Mouse (Mus musculus) brain, embryonic 18.5 days (tissue): Measurements from ENCODE around the gene Zfp949.

Source experiments
- DNase-seq: peaks from one replicate; pipeline ENCODE4 v3.0.0-alpha.2; 2012; ENCODE audit warnings: low read depth, low spot score

The Zfp949 gene

DNA sequence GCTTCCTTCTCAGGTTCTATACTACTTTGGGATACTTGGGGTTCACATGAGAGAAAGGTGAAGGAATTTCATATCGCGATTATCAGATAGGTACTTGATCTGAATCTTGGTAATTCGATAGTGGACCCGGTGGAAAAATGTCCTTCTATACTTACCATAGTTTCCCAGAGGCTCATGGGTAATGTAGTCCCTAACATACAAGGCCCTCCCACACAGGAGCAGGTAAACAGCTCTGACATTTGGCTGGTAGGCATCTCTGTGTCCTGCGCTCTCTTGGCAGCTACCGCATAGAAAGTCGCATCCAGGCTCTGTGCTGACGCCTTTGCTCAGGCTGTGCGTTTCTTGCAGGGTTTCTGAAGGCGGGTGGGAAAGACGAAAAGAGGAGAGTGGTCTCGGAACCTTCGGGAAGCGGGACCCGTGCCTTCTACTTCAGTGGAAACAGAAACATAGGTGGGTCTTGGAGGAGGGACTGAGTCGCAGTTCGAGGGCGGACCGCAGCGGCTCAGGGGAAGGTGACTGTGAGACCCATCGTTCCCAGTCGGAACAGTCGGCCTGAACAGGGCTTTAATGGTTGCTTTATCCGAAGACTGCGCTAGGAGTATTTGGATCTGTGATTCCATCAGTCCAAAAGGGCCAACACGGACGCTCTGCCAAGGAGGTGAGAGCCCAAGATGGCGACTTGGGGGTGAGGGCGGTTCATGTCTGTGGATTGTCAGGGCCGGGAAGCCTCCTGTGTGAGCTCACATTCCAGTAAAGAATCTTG lies at the start of gene Zfp949:
Gene Zfp949 (plus strand): TSS at position 170 of the 763 bp plus-strand sequence.
- DNase-seq: peak; percentile 87

- DNase-seq: no peak
Measured at GRCm38 (mm10) chr9:88500112-88500511, 47.7 kb upstream of the Zfp949 start.

GRCm38 (mm10) chr9:88501846-88502245 lies 46.0 kb upstream of the Zfp949 start:
- DNase-seq: no peak

- DNase-seq: no peak
Measured at GRCm38 (mm10) chr9:88515546-88515945, 32.3 kb upstream of the Zfp949 start.

GRCm38 (mm10) chr9:88516361-88516995 lies 31.3 kb upstream of the Zfp949 start:
- no peak for DNase-seq

- DNase-seq: no peak
Measured at GRCm38 (mm10) chr9:88519390-88520121, 28.3 kb upstream of the Zfp949 start.

GRCm38 (mm10) chr9:88520122-88520848 lies 27.5 kb upstream of the Zfp949 start:
- DNase-seq: no peak

GRCm38 (mm10) chr9:88520849-88521483 lies 26.9 kb upstream of the Zfp949 start:
- no peak for DNase-seq

GRCm38 (mm10) chr9:88521961-88522568 lies 25.8 kb upstream of the Zfp949 start:
- no peak for DNase-seq

GRCm38 (mm10) chr9:88522569-88523334 lies 25.1 kb upstream of the Zfp949 start:
- DNase-seq: peak; percentile 92

DNA sequence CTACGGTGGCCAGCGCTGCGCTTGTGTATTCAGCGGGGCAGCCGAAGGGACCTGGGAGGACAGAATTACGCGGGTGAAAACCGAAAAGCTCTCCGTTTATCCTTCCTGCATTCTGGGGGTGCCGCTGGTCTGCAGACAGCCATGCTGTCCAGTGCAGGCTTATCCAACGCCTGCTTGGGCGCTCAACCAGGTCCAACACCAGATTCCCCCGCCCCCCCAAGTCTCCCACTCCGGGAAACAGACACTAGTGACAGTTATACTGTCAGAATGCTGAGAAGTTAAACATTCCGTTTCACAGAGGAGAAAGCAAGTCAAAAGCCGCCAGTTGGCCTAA lies 24.5 kb upstream of the Zfp949 start:
- no peak for DNase-seq

GRCm38 (mm10) chr9:88524367-88524766 lies 23.5 kb upstream of the Zfp949 start:
- DNase-seq: no peak

GRCm38 (mm10) chr9:88524796-88525195 lies 23.0 kb upstream of the Zfp949 start:
- DNase-seq: no peak

DNA sequence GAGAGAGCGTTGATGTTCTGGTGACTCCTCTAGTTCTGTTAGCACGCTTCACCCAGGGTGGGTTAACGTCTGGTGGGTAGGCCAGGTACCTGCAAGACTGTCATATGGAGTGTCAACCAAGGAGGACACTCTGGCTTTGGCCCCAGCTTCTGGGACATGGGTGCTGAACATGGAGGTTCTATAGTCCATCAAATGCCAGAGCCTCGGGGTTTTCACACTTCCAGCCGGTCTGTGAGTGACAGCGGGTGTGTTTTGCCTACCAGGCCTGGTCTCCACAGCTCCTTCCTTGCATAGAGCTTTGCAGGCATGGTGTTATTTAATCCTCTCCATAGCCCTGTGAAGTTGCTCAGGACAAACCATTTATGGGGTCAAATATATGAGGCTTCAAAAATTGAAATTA lies 22.5 kb upstream of the Zfp949 start:
- DNase-seq: no peak

DNA sequence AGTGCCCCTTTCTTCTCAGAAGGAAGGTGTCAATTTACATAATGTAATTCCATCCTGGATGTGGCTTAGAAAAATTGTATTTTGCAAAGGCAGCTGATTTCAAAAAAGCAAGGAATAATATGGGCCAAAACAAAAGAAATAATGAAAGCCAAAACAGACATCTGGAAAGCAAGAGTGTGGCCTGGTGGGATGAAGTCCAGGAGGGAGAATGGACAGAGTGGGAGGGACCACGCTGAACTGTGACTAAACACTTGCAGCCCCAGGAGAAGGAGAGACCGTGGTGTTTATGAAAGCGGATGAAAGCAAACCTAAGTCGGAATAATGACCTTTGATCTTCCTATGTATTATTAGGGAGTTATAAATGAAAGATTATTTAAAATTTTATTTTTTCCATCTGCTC lies 19.9 kb upstream of the Zfp949 start:
- DNase-seq: no peak

DNA sequence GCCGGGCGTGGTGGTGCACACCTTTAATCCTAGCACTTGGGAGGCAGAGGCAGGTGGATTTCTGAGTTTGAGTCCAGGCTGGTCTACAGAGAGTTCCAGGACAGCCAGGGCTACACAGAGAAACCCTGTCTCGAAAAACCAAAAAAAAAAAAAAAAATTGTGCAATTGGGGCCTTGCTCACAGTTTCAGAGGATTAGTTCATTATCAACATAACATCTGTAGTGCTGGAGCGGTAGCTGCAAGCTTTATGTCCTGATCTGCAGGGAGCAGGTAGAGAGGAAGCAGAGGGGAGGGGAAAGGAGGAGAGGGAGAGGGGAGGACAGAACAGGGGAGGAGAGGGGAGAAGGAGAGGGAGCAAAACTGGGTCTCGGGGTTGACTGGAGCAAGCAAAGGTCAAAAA lies 19.1 kb upstream of the Zfp949 start:
- DNase-seq: no peak

DNA sequence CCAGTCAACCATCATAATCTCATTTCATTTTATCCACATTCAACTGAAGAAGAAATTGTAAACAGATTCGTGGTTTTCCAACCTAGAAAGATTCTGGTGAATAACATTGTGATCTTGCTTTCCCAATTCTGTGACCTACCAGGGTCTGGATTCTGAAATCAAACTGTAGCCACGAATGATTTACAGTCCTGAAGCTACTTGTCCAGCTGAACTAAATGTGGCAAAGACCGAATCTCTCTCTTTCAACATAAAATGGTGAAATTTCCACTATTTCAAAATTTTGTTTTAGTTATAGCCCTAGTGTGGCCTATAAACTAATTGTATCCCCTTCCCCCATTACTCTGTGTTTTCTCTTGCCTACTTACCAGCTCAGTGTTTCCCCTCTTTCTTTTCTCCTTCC lies 18.2 kb upstream of the Zfp949 start:
- no peak for DNase-seq

- DNase-seq: no peak
Measured at GRCm38 (mm10) chr9:88529979-88530580, 17.7 kb upstream of the Zfp949 start.

GRCm38 (mm10) chr9:88534093-88534492 lies 13.7 kb upstream of the Zfp949 start:
- no peak for DNase-seq
